Mouse (Mus musculus): ENCODE results near the gene Fam133b.

- TF ChIP-seq FLI1 (IDR thresholded peaks at IDR 0.05; ENCODE audit: low read length), result no peak
- TF ChIP-seq GATA1 (IDR thresholded peaks at IDR 0.05; ENCODE audit: borderline replicate concordance, low read length), result no peak
Observed at GRCm38 (mm10) chr5:3500957-3501563, 42.6 kb upstream of the Fam133b start.
